Mouse (Mus musculus) heart, adult 2 months (tissue): ENCODE measurements around the gene Tmem200a.

Experiments
- CTCF ChIP-seq: fragments of 200-600 bp; IDR thresholded peaks from 2 replicates; pipeline ENCODE4 v1.8.1; 2022; ENCODE audit warnings: antibody characterized with exemption, mild to moderate bottlenecking, moderate library complexity
- EP300 ChIP-seq: fragments of 200-500 bp; IDR thresholded peaks from 2 replicates; pipeline ENCODE4 v1.6.1; 2011; ENCODE audit warnings: low read depth, low read length, control low read depth; ENCODE audit not compliant: insufficient read depth

DNA sequence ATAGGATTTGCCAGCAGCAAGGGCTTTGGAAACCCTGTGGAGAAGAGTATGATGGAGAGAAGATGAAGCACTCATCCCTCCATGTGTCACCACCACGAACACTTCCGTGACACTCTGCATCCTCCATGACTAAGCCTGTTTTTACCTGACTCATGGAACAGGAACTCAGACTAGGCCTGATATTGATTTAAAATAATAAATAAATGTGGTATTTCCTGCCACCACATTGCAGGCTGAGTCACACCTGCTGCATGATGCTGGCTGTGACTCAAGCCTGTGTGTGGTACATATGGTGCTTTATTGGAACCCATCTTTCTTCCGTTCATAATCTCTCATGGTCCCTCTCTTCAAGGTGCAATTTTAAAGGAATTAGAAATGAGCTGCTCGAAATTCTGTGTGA, 35.6 kb upstream of the Tmem200a start:
- TF ChIP-seq CTCF, result no peak
- TF ChIP-seq EP300, result no peak
